Mouse (Mus musculus) E14TG2a.4 (cell line): ENCODE measurements around the gene Sulf2.

Source experiments
- CTCF ChIP-seq: conservative IDR thresholded peaks from 2 replicates; pipeline ENCODE4 v1.5.1; 2014; ENCODE audit warnings: low read length
- POU5F1 ChIP-seq: IDR thresholded peaks from 2 replicates; pipeline ENCODE4 v1.6.1; 2014; ENCODE audit warnings: low read length, borderline replicate concordance

DNA sequence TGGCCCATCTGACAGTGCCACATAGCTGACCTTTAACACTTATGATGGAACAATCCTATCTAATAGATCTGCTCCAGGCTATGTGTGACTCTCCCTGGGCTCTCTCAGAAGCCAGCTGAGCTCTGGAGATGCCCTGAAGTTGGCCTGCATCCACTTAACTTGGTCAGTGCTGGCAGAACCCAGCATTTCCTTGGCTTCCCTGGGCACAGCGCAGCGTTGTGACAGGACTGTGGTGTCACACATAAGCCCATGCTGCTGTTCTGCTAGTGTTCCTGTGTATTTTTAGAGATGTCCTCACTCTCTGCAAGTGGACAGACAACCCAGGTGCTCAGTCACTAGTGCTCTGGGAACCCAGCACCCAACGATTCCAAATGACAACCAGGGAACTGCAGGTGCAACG, 26.7 kb downstream of the Sulf2 start:
- TF ChIP-seq CTCF (no peak), POU5F1 (no peak)
